Mouse (Mus musculus): ENCODE results near the gene Iqsec1. TPM values are rescaled to one million over a fixed set of nuclear protein-coding genes. Genes with fewer than 3 reads are reported as not detected.

Gene Iqsec1
- polyA plus RNA-seq, 1 experiment, result 230 TPM

- no peak overlapping the region for H3K4me3 ChIP-seq (ENCODE audit: extremely low read depth, insufficient read depth, insufficient read length)
- DNase-seq (ENCODE audit: low read depth in 1 of 2, low spot score in 2 of 2), result no peak
- peak overlapping the region; percentile 57 for H3K27ac ChIP-seq (ENCODE audit: insufficient read depth, low read length)
- peaks cover 51% of the 10 kb centered on the region for H3K4me1 ChIP-seq (ENCODE audit: control insufficient read depth, insufficient read depth, insufficient read length)
- 0 out of 2 replicates have a peak, but pooled peaks cover 2% of the 10 kb centered on the region for H3K36me3 ChIP-seq (ENCODE audit: control insufficient read depth, insufficient read depth, low read length)
- TF ChIP-seq CTCF (IDR thresholded peaks at IDR 0.05; ENCODE audit: extremely low read depth, insufficient read depth, insufficient read length, insufficient replicate concordance) (no peak), POLR2A (IDR thresholded peaks at IDR 0.05; ENCODE audit: low read depth, low read length) (no peak)
- WGBS, result 20% methylated on average over 4 of the region's 4 CpGs
- no peaks in the 10 kb centered on the region for H3K27me3 ChIP-seq (ENCODE audit: control insufficient read depth, insufficient read depth, low read length)
Measured at GRCm38 (mm10) chr6:90741056-90741420, 247.4 kb downstream of the Iqsec1 start.

DNA sequence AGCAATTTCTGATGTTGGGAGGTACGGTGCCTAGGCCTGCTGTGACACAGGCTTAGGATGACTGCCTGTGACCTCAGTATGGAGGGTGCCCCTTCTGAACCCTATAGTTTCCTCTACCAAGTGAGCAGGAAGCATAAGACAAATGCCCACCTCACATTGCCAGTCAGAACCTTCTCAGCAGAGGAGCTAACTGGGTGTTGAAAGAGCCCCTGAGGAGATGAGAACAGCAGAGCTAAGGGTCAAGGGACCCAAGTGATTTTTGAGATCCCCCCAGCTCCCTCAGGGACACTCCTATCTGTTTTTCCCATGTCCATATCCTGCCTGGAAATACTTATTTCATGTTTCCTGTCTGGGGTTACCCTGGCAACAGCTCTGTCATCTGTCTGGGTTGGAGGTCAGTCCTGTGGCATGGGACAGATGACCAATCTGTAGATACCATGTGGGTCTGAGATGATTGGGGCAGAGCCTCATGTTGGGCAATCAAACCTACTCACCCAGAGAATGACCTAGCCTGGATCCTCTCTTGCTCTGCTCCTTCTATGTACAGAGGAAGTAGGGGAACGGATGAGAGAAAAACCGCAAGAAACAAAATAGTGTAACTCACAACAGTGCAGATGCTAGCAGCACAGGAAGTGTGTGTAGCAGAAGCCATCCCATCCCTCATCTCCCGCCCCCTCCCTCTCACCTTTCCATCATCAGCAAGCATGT, 248.0 kb downstream of the Iqsec1 start:
- TF ChIP-seq POLR2A (IDR thresholded peaks at IDR 0.05; ENCODE audit: low read depth, low read length) (no peak), CTCF (IDR thresholded peaks at IDR 0.05; ENCODE audit: extremely low read depth, insufficient read depth, insufficient read length, insufficient replicate concordance) (no peak)
- peaks cover 49% of the 10 kb centered on the region for H3K4me1 ChIP-seq (ENCODE audit: control insufficient read depth, insufficient read depth, insufficient read length)
- no peak for DNase-seq (ENCODE audit: low read depth in 1 of 2, low spot score in 2 of 2)
- H3K36me3 ChIP-seq (ENCODE audit: control insufficient read depth, insufficient read depth, low read length), result 0 out of 2 replicates have a peak, but pooled peaks cover 2% of the 10 kb centered on the region
- peak overlapping the region; percentile 75 for H3K27ac ChIP-seq (ENCODE audit: insufficient read depth, low read length)
- H3K4me3 ChIP-seq (ENCODE audit: extremely low read depth, insufficient read depth, insufficient read length), result no peak overlapping the region
- H3K27me3 ChIP-seq (ENCODE audit: control insufficient read depth, insufficient read depth, low read length), result no peaks in the 10 kb centered on the region
- WGBS, result 22% methylated on average over 4 of the region's 4 CpGs

- 0 out of 2 replicates have a peak, but pooled peaks cover under 1% of the 10 kb centered on the region for H3K36me3 ChIP-seq (ENCODE audit: control insufficient read depth, insufficient read depth, low read length)
- no peak overlapping the region for H3K27ac ChIP-seq (ENCODE audit: insufficient read depth, low read length)
- TF ChIP-seq CTCF (IDR thresholded peaks at IDR 0.05; ENCODE audit: extremely low read depth, insufficient read depth, insufficient read length, insufficient replicate concordance) (peak; percentile 100), POLR2A (IDR thresholded peaks at IDR 0.05; ENCODE audit: low read depth, low read length) (no peak)
- DNase-seq (ENCODE audit: low read depth in 1 of 2, low spot score in 2 of 2), result peak; percentile 70 to 86
- H3K4me1 ChIP-seq (ENCODE audit: control insufficient read depth, insufficient read depth, insufficient read length), result peaks cover 39% of the 10 kb centered on the region
- no peaks in the 10 kb centered on the region for H3K27me3 ChIP-seq (ENCODE audit: control insufficient read depth, insufficient read depth, low read length)
- 4% methylated on average over 12 of the region's 12 CpGs for WGBS
- 0 out of 2 replicates have a peak overlapping the region, but pooled peaks have one; percentile 51 for H3K4me3 ChIP-seq (ENCODE audit: extremely low read depth, insufficient read depth, insufficient read length)
Measured at GRCm38 (mm10) chr6:90737376-90737775, 251.1 kb downstream of the Iqsec1 start.

- no peak for DNase-seq (ENCODE audit: low read depth in 1 of 2, low spot score in 2 of 2)
- no peak for TF ChIP-seq POLR2A (IDR thresholded peaks at IDR 0.05; ENCODE audit: low read depth, low read length)
Measured at GRCm38 (mm10) chr6:90736691-90737245, 251.7 kb downstream of the Iqsec1 start.

DNA sequence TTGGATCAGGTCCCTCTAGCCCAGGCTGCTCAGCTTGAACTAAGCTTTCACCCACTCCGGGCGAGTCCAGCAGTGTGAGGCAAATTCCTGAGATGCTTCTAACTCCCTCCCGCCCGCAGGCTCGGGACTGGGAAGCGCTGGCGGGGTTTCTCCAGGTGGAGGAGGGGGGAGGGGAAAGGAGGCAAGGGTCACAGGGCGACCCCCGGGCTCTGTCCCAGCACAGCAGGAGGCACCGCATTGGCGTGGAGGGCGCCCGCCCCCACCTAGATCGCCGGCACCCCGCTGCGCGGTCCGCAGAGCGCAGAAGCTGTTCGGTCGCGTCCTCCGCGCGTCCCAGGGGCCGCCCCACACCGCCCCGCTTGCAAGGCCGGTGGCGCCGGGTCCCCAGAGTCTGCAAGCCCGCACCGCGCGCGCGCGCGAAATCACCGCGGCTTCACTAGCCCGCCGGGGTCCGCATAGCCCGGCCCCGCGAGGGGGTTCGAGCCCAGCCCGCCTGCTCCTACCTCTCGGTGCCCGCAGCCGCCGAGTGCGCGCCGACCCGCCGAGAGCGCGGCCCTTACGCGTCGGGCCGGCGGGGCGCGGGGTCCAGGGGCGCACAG, 252.3 kb downstream of the Iqsec1 start:
- WGBS, result 9% methylated on average over 66 of the region's 69 CpGs
- no peaks in the 10 kb centered on the region for H3K27me3 ChIP-seq (ENCODE audit: control insufficient read depth, insufficient read depth, low read length)
- no peaks in the 10 kb centered on the region for H3K36me3 ChIP-seq (ENCODE audit: control insufficient read depth, insufficient read depth, low read length)
- peak overlapping the region; percentile 51; the same call in 1 of the 2 replicates for H3K4me3 ChIP-seq (ENCODE audit: extremely low read depth, insufficient read depth, insufficient read length)
- TF ChIP-seq POLR2A (IDR thresholded peaks at IDR 0.05; ENCODE audit: low read depth, low read length) (no peak), CTCF (IDR thresholded peaks at IDR 0.05; ENCODE audit: extremely low read depth, insufficient read depth, insufficient read length, insufficient replicate concordance) (no peak)
- DNase-seq (ENCODE audit: low read depth in 1 of 2, low spot score in 2 of 2), result no peak
- H3K27ac ChIP-seq (ENCODE audit: insufficient read depth, low read length), result no peak overlapping the region
- H3K4me1 ChIP-seq (ENCODE audit: control insufficient read depth, insufficient read depth, insufficient read length), result peaks cover 29% of the 10 kb centered on the region

More at GRCm38 (mm10) chr6:90736691-90737245, 251.7 kb downstream of the Iqsec1 start:
- H3K27ac ChIP-seq (ENCODE audit: insufficient read depth, low read length), result no peak overlapping the region
- H3K36me3 ChIP-seq (ENCODE audit: control insufficient read depth, insufficient read depth, low read length), result no peaks in the 10 kb centered on the region
- no peaks in the 10 kb centered on the region for H3K27me3 ChIP-seq (ENCODE audit: control insufficient read depth, insufficient read depth, low read length)
- WGBS, result 4% methylated on average over 52 of the region's 52 CpGs
- H3K4me3 ChIP-seq (ENCODE audit: extremely low read depth, insufficient read depth, insufficient read length), result peak overlapping the region; percentile 51; the same call in 1 of the 2 replicates
- H3K4me1 ChIP-seq (ENCODE audit: control insufficient read depth, insufficient read depth, insufficient read length), result peaks cover 33% of the 10 kb centered on the region

DNA sequence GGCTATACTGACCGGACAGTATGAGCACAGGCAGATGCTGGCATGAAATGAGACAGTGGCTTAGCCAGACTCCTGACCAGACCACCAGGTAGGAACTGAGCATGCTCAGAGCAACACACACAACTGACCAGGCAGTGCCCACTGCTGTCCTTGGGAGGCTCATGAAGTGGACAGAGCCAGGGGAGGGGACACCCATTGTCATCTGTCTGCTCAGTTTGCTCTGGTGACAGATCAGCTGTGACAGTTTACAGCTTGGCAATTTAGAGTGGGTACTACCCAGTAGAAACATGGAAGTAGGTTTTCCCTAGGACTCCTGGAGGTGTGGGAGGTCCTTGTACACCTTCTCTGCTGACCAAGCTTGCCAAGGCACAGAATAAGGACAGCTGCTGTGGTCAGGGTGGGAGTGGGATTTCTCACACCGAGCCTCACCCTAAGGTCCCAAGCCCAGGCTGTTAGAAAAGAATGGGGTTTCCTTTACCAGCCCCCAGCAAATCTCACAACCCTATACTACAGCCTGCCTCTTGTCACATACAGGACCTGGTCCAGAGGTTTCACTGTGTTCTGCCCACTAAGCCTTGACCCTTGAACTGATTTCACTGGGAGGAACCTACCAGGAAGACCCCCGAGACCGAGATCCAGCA, 253.0 kb downstream of the Iqsec1 start:
- Histone ChIP-seq H3K36me3 (ENCODE audit: control insufficient read depth, insufficient read depth, low read length) (no peaks in the 10 kb centered on the region), H3K4me3 (ENCODE audit: extremely low read depth, insufficient read depth, insufficient read length) (no peak overlapping the region), H3K4me1 (ENCODE audit: control insufficient read depth, insufficient read depth, insufficient read length) (peaks cover 23% of the 10 kb centered on the region), H3K27ac (ENCODE audit: insufficient read depth, low read length) (no peak overlapping the region), H3K27me3 (ENCODE audit: control insufficient read depth, insufficient read depth, low read length) (no peaks in the 10 kb centered on the region)
- DNase-seq (ENCODE audit: low read depth in 1 of 2, low spot score in 2 of 2), result no peak
- WGBS, result 82% methylated on average over 4 of the region's 4 CpGs
- no peak for TF ChIP-seq POLR2A (IDR thresholded peaks at IDR 0.05; ENCODE audit: low read depth, low read length)
- no peak for TF ChIP-seq CTCF (IDR thresholded peaks at IDR 0.05; ENCODE audit: extremely low read depth, insufficient read depth, insufficient read length, insufficient replicate concordance)

Measured in spleen, adult 2 months (tissue).